Mouse (Mus musculus): ENCODE data around the gene Dcbld1. TPM values are rescaled to one million over a fixed set of nuclear protein-coding genes. Genes with fewer than 3 reads are reported as not detected.
"Not testable (repeated sequence)": the region's sequence is repeated elsewhere in the genome, so short reads cannot be mapped to it uniquely, and the experiment has no call there.

Dcbld1 gene
- polyA plus RNA-seq, 1 experiment from 2014 or later: 15.8 TPM

DNA sequence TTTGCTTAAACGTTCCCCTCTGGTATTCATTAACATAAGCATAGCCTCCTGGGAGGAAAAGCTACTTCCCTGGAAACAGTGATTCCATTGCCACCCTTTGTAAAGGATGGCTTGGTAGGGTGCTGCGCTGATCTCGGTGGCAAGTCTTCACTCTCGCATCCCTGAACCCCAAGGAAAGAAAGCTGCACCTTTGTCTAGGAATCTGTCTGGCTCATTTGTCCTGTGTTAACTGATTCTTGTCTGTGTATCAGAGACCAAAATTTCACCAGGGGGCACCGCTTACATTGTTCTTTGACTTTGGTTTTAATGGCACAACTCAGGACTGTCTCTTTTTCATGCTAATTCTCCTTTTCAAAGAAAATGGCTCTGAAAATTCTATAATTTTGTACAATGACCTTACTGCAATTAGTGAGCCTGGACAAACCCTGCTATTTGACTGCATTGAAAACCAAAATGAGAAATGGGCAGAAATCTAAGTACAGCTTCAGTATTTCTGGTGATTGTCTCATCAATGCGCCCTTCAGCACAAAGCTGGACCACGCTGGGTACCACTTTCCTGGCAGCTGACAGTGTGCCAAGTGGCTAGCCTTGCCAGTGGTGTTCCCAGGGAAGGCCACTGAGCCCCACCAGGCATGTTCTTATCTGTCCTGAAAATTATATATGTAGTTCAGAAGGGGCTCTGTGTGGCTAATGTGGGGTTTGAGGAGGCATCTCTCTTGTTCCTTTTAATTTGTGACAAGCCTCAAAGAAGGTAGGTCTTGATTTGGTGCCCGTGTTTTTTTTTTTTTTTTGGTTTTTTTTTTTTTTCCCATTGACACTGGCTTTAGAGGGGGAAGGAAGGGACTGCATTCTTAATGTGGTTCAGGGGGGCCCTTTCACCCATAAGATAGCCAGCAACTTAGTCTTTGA is 40.8 kb downstream of the Dcbld1 start:
- ATAC-seq (ENCODE audit: low FRiP score, low TSS enrichment) (peak; percentile 34; the same call in 1 of the 2 replicates), DNase-seq (peak; percentile 64)
- Histone ChIP-seq H3K36me3 (ENCODE audit: control insufficient read depth, insufficient read depth, low read length) (no peaks in the 10 kb centered on the region), H3K4me3 (replicated peaks; ENCODE audit: low read depth, low read length) (no peak overlapping the region), H3K27me3 (ENCODE audit: control insufficient read depth, insufficient read depth, low read length) (no peaks in the 10 kb centered on the region), H3K4me2 (ENCODE audit: low read length) (no peak overlapping the region), H3K9me3 (ENCODE audit: control insufficient read depth, low read length) (no peaks in the 10 kb centered on the region), H3K9ac (replicated peaks; ENCODE audit: low read length) (no peak overlapping the region), H3K27ac (replicated peaks; ENCODE audit: low read depth, low read length) (peak overlapping the region; percentile 49; the same call in 1 of the 2 replicates), H3K4me1 (ENCODE audit: control insufficient read depth, insufficient read depth, low read length) (peaks cover 8% of the 10 kb centered on the region)
- 6% methylated on average over 8 of the region's 8 CpGs for WGBS

DNA sequence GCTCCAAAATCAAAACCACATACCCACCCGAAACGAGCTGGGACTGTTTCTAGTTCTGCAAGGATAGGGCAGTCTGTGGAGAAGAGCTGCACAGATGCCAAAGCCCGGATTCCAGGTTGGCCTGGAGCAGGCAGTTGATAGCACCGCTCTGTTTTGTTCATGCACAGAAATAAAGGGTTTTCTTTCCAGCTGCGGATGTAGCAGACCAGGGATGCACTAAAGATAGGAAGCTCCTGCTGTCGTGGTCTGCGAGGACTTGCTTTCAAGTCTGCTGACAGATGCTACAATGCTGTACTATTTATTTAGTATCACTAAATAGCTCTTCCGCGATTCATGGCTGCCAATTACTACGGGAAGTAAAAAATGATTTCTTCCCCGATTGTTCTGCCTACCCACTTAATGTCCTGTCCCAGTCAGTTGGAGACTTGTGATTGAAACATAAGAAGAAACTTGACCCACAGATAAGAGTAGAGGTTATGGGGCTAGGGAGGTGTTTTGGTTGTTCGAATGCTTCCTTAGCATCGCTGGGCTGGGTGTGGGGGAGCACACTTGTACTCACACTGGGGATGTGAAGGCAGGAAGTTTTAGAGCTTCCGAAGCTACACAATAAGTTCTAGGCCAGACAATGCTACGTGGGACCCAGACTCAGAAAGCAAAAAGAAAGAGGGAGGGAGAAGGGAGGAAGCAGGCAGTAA is 41.6 kb downstream of the Dcbld1 start:
- Histone ChIP-seq H3K9me3 (ENCODE audit: control insufficient read depth, low read length) (no peaks in the 10 kb centered on the region), H3K9ac (replicated peaks; ENCODE audit: low read length) (no peak overlapping the region), H3K4me3 (replicated peaks; ENCODE audit: low read depth, low read length) (no peak overlapping the region), H3K4me2 (ENCODE audit: low read length) (no peak overlapping the region), H3K27me3 (ENCODE audit: control insufficient read depth, insufficient read depth, low read length) (no peaks in the 10 kb centered on the region), H3K36me3 (ENCODE audit: control insufficient read depth, insufficient read depth, low read length) (no peaks in the 10 kb centered on the region), H3K4me1 (ENCODE audit: control insufficient read depth, insufficient read depth, low read length) (peaks cover 8% of the 10 kb centered on the region), H3K27ac (replicated peaks; ENCODE audit: low read depth, low read length) (0 out of 2 replicates have a peak overlapping the region, but pooled peaks have one; percentile 49)
- DNase-seq (peak; percentile 46), ATAC-seq (ENCODE audit: low FRiP score, low TSS enrichment) (0 out of 2 replicates have a peak, but pooled peaks have one; percentile 11)
- WGBS: 42% methylated on average over 15 of the region's 15 CpGs

DNA sequence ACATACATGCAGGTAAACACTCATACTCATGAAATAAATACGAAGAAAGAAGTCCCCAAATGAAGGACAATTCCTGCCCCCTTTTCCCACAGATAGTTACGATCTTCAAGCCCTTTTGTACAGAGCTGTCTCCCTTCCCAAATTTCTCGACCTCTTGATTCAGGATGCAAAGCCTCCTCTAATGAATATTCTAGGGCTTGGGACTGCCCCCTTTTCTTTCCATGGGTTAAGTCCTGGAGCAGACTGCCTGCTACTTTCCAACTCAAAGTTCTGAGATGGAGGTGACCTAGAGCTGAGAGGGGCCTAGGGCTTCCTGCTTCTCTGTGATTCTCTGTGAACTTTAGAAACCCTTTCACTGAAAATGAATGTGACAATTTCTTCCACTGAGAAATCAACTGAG is 43.2 kb downstream of the Dcbld1 start:
- Histone ChIP-seq H3K4me2 (ENCODE audit: low read length) (no peak overlapping the region), H3K4me1 (ENCODE audit: control insufficient read depth, insufficient read depth, low read length) (peaks cover 8% of the 10 kb centered on the region), H3K27me3 (ENCODE audit: control insufficient read depth, insufficient read depth, low read length) (no peaks in the 10 kb centered on the region), H3K4me3 (replicated peaks; ENCODE audit: low read depth, low read length) (no peak overlapping the region), H3K9ac (replicated peaks; ENCODE audit: low read length) (no peak overlapping the region), H3K9me3 (ENCODE audit: control insufficient read depth, low read length) (no peaks in the 10 kb centered on the region), H3K27ac (replicated peaks; ENCODE audit: low read depth, low read length) (no peak overlapping the region), H3K36me3 (ENCODE audit: control insufficient read depth, insufficient read depth, low read length) (no peaks in the 10 kb centered on the region)
- no peak for ATAC-seq (ENCODE audit: low FRiP score, low TSS enrichment)
- DNase-seq: no peak
- WGBS: 84% methylated on average over 3 of the region's 3 CpGs

DNA sequence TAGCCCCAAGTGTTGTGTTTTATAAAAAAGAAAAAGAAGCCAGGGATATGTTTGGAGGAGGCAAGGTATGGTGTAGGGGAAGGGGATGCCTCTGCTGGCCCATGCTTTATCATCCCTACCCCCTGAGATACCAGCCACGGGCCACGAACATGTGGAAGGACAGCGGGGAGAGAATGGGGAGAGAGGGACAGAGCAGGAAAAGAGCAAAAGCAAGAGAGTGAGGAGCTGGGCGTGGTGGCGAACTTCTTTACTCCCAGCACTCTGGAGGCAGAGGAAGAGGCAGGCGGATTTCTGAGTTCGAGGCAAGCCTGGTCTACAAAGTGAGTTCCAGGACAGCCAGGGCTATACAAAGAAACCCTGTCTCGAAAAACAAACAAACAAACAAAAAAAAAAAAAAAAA is 44.1 kb downstream of the Dcbld1 start:
- H3K27ac ChIP-seq (replicated peaks; ENCODE audit: low read depth, low read length); H3K36me3 ChIP-seq (ENCODE audit: control insufficient read depth, insufficient read depth, low read length); H3K4me3 ChIP-seq (replicated peaks; ENCODE audit: low read depth, low read length); H3K4me1 ChIP-seq (ENCODE audit: control insufficient read depth, insufficient read depth, low read length); DNase-seq; H3K4me2 ChIP-seq (ENCODE audit: low read length); H3K9ac ChIP-seq (replicated peaks; ENCODE audit: low read length); ATAC-seq (ENCODE audit: low FRiP score, low TSS enrichment); H3K27me3 ChIP-seq (ENCODE audit: control insufficient read depth, insufficient read depth, low read length); H3K9me3 ChIP-seq (ENCODE audit: control insufficient read depth, low read length): not testable (repeated sequence)
- WGBS: 92% methylated on average over 8 of the region's 8 CpGs

DNA sequence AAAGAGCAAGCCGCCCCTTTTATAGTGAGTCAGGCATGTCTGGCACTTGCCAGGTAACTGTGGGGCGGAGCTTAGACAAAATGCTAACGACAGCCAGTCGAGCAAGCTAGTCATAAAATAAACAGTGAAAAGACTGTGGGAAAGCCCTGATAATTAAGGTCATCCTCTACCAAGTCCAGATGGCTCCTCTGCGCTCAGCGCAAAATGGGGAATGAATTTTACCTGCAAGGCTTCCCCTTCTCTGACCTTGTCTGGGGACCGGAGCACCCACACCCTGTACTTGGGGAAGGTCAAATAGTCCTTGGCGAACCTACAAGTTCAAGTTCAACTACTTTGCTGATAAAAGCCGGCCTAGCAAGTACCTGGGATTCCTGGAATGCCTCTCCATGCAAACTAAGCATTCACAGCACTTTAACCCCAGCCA is 44.6 kb downstream of the Dcbld1 start:
- ATAC-seq (ENCODE audit: low FRiP score, low TSS enrichment): no peak
- no peaks in the 10 kb centered on the region for H3K27me3 ChIP-seq (ENCODE audit: control insufficient read depth, insufficient read depth, low read length)
- DNase-seq: no peak
- H3K4me1 ChIP-seq (ENCODE audit: control insufficient read depth, insufficient read depth, low read length): peaks cover 8% of the 10 kb centered on the region
- WGBS: 91% methylated on average over 9 of the region's 9 CpGs
- H3K36me3 ChIP-seq (ENCODE audit: control insufficient read depth, insufficient read depth, low read length): no peaks in the 10 kb centered on the region
- H3K27ac ChIP-seq (replicated peaks; ENCODE audit: low read depth, low read length): no peak overlapping the region
- no peaks in the 10 kb centered on the region for H3K9me3 ChIP-seq (ENCODE audit: control insufficient read depth, low read length)
- H3K9ac ChIP-seq (replicated peaks; ENCODE audit: low read length): no peak overlapping the region
- H3K4me3 ChIP-seq (replicated peaks; ENCODE audit: low read depth, low read length): no peak overlapping the region
- no peak overlapping the region for H3K4me2 ChIP-seq (ENCODE audit: low read length)

DNA sequence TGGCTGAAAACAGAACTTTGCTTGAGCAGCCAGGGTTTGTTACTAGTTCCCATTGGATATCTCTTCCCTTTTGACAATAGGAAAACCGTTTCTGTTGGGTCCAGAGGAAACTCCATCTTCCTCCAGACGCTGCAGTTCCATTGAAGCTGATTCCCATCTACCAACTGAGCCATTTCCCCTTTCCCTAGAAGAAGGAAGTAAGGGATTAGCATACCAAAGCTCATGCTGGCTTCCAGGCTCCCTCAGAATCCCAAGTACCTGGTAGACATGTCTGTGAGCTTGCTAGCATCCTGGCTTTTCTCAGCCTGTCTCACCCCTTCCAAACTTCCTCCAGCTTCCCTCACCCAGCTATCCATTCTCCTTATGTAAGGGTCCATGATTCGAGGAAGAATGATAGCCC is 45.4 kb downstream of the Dcbld1 start:
- no peak overlapping the region for H3K4me2 ChIP-seq (ENCODE audit: low read length)
- H3K36me3 ChIP-seq (ENCODE audit: control insufficient read depth, insufficient read depth, low read length): no peaks in the 10 kb centered on the region
- no peak overlapping the region for H3K9ac ChIP-seq (replicated peaks; ENCODE audit: low read length)
- no peak for DNase-seq
- peaks cover 7% of the 10 kb centered on the region for H3K4me1 ChIP-seq (ENCODE audit: control insufficient read depth, insufficient read depth, low read length)
- H3K27ac ChIP-seq (replicated peaks; ENCODE audit: low read depth, low read length): no peak overlapping the region
- no peaks in the 10 kb centered on the region for H3K9me3 ChIP-seq (ENCODE audit: control insufficient read depth, low read length)
- WGBS: 71% methylated on average over 3 of the region's 3 CpGs
- H3K4me3 ChIP-seq (replicated peaks; ENCODE audit: low read depth, low read length): no peak overlapping the region
- no peak for ATAC-seq (ENCODE audit: low FRiP score, low TSS enrichment)
- H3K27me3 ChIP-seq (ENCODE audit: control insufficient read depth, insufficient read depth, low read length): no peaks in the 10 kb centered on the region

DNA sequence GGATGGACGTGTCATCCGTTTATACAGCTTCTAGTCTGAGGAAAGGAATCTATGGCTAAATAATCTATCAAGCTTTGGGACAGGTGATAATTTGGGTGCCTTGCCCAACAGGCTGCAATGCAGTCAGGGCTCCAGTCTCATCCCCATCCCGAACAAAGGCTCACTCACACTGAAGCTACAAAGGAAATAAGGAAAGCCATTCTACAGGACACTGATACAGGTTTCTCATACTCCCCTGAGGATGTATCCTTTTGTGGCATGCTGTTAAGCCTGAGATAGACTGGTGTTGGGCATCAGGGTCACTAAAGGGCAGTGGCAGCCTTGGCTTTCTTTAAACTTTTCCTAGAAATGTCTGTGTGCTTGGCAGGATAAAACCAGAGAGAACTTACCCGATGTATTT is 46.5 kb downstream of the Dcbld1 start:
- Histone ChIP-seq H3K4me2 (ENCODE audit: low read length) (no peak overlapping the region), H3K27ac (replicated peaks; ENCODE audit: low read depth, low read length) (no peak overlapping the region), H3K4me3 (replicated peaks; ENCODE audit: low read depth, low read length) (no peak overlapping the region), H3K9ac (replicated peaks; ENCODE audit: low read length) (no peak overlapping the region), H3K9me3 (ENCODE audit: control insufficient read depth, low read length) (no peaks in the 10 kb centered on the region), H3K36me3 (ENCODE audit: control insufficient read depth, insufficient read depth, low read length) (no peaks in the 10 kb centered on the region), H3K27me3 (ENCODE audit: control insufficient read depth, insufficient read depth, low read length) (no peaks in the 10 kb centered on the region), H3K4me1 (ENCODE audit: control insufficient read depth, insufficient read depth, low read length) (no peaks in the 10 kb centered on the region; the same call in 1 of the 2 replicates)
- DNase-seq (no peak), ATAC-seq (ENCODE audit: low FRiP score, low TSS enrichment) (no peak)
- WGBS: 90% methylated on average over 4 of the region's 4 CpGs

DNA sequence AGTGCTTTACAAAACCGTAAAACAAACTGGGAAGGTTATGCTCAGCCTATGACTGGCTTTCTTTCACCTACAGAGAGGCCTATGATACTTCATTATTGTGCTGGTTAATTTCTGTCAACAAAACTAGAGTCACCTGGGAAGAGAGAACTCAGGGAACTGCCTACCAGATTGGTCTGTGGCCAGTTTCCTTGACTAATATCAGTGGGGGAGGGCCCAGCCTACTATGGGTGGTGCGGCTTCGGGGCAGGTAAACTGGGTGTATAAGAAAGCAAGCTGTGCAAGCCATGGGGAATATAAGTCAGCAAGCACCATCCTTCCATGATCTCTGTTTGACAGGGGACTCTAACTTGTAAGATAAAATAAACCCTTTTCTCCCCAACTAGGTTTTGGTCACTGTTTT is 47.2 kb downstream of the Dcbld1 start:
- Histone ChIP-seq H3K27me3 (ENCODE audit: control insufficient read depth, insufficient read depth, low read length) (no peaks in the 10 kb centered on the region), H3K27ac (replicated peaks; ENCODE audit: low read depth, low read length) (no peak overlapping the region), H3K9me3 (ENCODE audit: control insufficient read depth, low read length) (no peaks in the 10 kb centered on the region), H3K4me3 (replicated peaks; ENCODE audit: low read depth, low read length) (no peak overlapping the region), H3K9ac (replicated peaks; ENCODE audit: low read length) (no peak overlapping the region), H3K36me3 (ENCODE audit: control insufficient read depth, insufficient read depth, low read length) (no peaks in the 10 kb centered on the region), H3K4me2 (ENCODE audit: low read length) (no peak overlapping the region), H3K4me1 (ENCODE audit: control insufficient read depth, insufficient read depth, low read length) (no peaks in the 10 kb centered on the region)
- no peak for ATAC-seq (ENCODE audit: low FRiP score, low TSS enrichment)
- DNase-seq: no peak
- 95% methylated on average over 3 of the region's 3 CpGs for WGBS

Measured in midbrain, embryonic 14.5 days (tissue).